Mouse (Mus musculus) embryonic stem cell, embryonic (primary cell): ENCODE data around the gene Ephb2.

Experiments used
- CTCF ChIA-PET, 4 experiments: fragments of 300-600 bp in 2 of 4; fragments of 350-600 bp in 2 of 4; sonication (Branson Sonifier 250); formaldehyde crosslinking; loops; one replicate each; lab custom pipeline; 2022; ENCODE audit warnings: inconsistent platforms in 2 of 4; lab: Charles Lee
- POLR2A ChIA-PET, 4 experiments: fragments of 300-600 bp in 2 of 4; fragments of 350-600 bp in 2 of 4; sonication (Branson Sonifier 250); formaldehyde crosslinking; loops; one replicate each; lab custom pipeline; 2022; ENCODE audit warnings: antibody characterized with exemption in 4 of 4, inconsistent platforms in 1 of 4; lab: Charles Lee

Ephb2 gene

GRCm38 (mm10) chr4:136631237-136631994 is 204.4 kb downstream of the Ephb2 start:
- CTCF ChIA-PET: interaction anchor here in 2 of 4 experiments (0.7 to 1.6 kb wide), 2 partner anchors 10 to 226 kb away, joined by 3 to 5 read pairs; no protein-coding TSS in a partner anchor

GRCm38 (mm10) chr4:136626590-136626989 is 209.2 kb downstream of the Ephb2 start:
- CTCF ChIA-PET: interaction anchor here in 2 of 4 experiments (0.5 to 1.4 kb wide), 3 partner anchors 7 to 61 kb away, joined by 3 to 4 read pairs (median 3); no protein-coding TSS in a partner anchor
- POLR2A ChIA-PET: no interaction called here

More at GRCm38 (mm10) chr4:136631237-136631994, 204.4 kb downstream of the Ephb2 start:
- POLR2A ChIA-PET: interaction anchor here in 3 of 4 experiments (0.5 to 0.7 kb wide), 5 partner anchors 87 to 712 kb away, joined by 3 to 5 read pairs (median 3); no protein-coding TSS in a partner anchor

- POLR2A ChIA-PET: interaction anchor here in 3 of 4 experiments (0.9 to 1.6 kb wide), 6 partner anchors 12 to 208 kb away, joined by 3 to 4 read pairs (median 4); partner anchors contain the start of genes Luzp1 (in 1 of the 3) and Tex46 (in 1 of the 3)
- CTCF ChIA-PET: interaction anchor here (0.5 to 2.4 kb wide), 25 partner anchors 9 to 465 kb away, joined by 3 to 10 read pairs (median 4); partner anchors contain the start of gene Kdm1a (in 1 of the 4)
These were observed 213.4 kb downstream of the Ephb2 start, which contains the start of gene Lactbl1 for GRCm38 (mm10) chr4:136622388-136622787. TSS of gene Lactbl1 (plus strand) at chr4:136622621.

- ChIA-PET POLR2A (interaction anchor here in 3 of 4 experiments (0.9 to 1.6 kb wide), 10 partner anchors 11 to 208 kb away, joined by 3 to 5 read pairs (median 4); partner anchors contain the start of genes Luzp1 (in 1 of the 3) and Tex46 (in 1 of the 3)), CTCF (interaction anchor here (0.6 to 2.4 kb wide), 74 partner anchors 9 to 1855 kb away, joined by 3 to 11 read pairs (median 4); partner anchors contain the start of genes Kdm1a (in 2 of the 4), Asap3 (in 1 of the 4) and Htr1d (in 1 of the 4))
These were observed 213.8 kb downstream of the Ephb2 start for GRCm38 (mm10) chr4:136621956-136622355.

- CTCF ChIA-PET: interaction anchor here (0.6 to 2.4 kb wide), 76 partner anchors 9 to 1854 kb away, joined by 3 to 11 read pairs (median 4); partner anchors contain the start of genes Kdm1a (in 2 of the 4), Asap3 (in 1 of the 4) and Htr1d (in 1 of the 4)
- POLR2A ChIA-PET: interaction anchor here (0.6 to 1.6 kb wide), 9 partner anchors 11 to 304 kb away, joined by 3 to 5 read pairs (median 4); partner anchors contain the start of gene Tex46 (in 1 of the 4)
These were observed 214.5 kb downstream of the Ephb2 start for GRCm38 (mm10) chr4:136621336-136621735.

GRCm38 (mm10) chr4:136613657-136614056 is 222.1 kb downstream of the Ephb2 start:
- ChIA-PET POLR2A (interaction anchor here in 3 of 4 experiments (0.6 to 1.3 kb wide), 6 partner anchors 31 to 647 kb away, joined by 3 to 4 read pairs (median 3); no protein-coding TSS in a partner anchor), CTCF (interaction anchor here in 1 of 4 experiments (1.5 to 1.7 kb wide), 2 partner anchors 9 to 11 kb away, joined by 4 to 5 read pairs; partner anchors contain the start of genes Kdm1a and Lactbl1)

GRCm38 (mm10) chr4:136610387-136610856 is 225.4 kb downstream of the Ephb2 start, which contains the start of gene Tex46:
TSS of gene Tex46 (plus strand) at chr4:136610437.
- POLR2A ChIA-PET: interaction anchor here in 3 of 4 experiments (0.6 to 1.7 kb wide), 9 partner anchors 11 to 734 kb away, joined by 3 to 6 read pairs (median 3); no protein-coding TSS in a partner anchor
- CTCF ChIA-PET: interaction anchor here in 3 of 4 experiments (0.6 kb wide), 3 partner anchors 56 to 960 kb away, joined by 3 read pairs; no protein-coding TSS in a partner anchor

- POLR2A ChIA-PET: interaction anchor here (0.6 to 7.8 kb wide), 26 partner anchors 8 to 634 kb away, joined by 3 to 82 read pairs (median 4); partner anchors contain the start of genes Lactbl1 (in 1 of the 4) and Luzp1 (in 1 of the 4)
These were observed 229.9 kb downstream of the Ephb2 start for GRCm38 (mm10) chr4:136605756-136606485.

GRCm38 (mm10) chr4:136602568-136602967 is 233.2 kb downstream of the Ephb2 start, which contains the start of gene Kdm1a:
TSS of gene Kdm1a (minus strand) at chr4:136602723.
- CTCF ChIA-PET: interaction anchor here in 2 of 4 experiments (0.6 to 1.8 kb wide), 8 partner anchors 11 to 373 kb away, joined by 3 to 9 read pairs (median 4); partner anchors contain the start of gene Lactbl1 (in 1 of the 2)
- POLR2A ChIA-PET: interaction anchor here (0.6 to 7.8 kb wide), 19 partner anchors 10 to 568 kb away, joined by 3 to 82 read pairs (median 4); partner anchors contain the start of gene 6030445D17Rik (in 2 of the 4)

More at GRCm38 (mm10) chr4:136605756-136606485, 229.9 kb downstream of the Ephb2 start:
- CTCF ChIA-PET: interaction anchor here in 2 of 4 experiments (0.7 to 1.8 kb wide), 3 partner anchors 12 to 345 kb away, joined by 3 to 8 read pairs (median 4); no protein-coding TSS in a partner anchor

GRCm38 (mm10) chr4:136602018-136602554 is 233.7 kb downstream of the Ephb2 start:
- ChIA-PET CTCF (interaction anchor here in 3 of 4 experiments (0.6 to 1.8 kb wide), 10 partner anchors 10 to 373 kb away, joined by 3 to 9 read pairs (median 3); partner anchors contain the start of gene Lactbl1 (in 1 of the 3)), POLR2A (interaction anchor here (0.6 to 7.8 kb wide), 26 partner anchors 9 to 567 kb away, joined by 3 to 82 read pairs (median 4); partner anchors contain the start of genes 6030445D17Rik (in 3 of the 4) and Luzp1 (in 1 of the 4))

GRCm38 (mm10) chr4:136601476-136601875 is 234.3 kb downstream of the Ephb2 start:
- ChIA-PET CTCF (interaction anchor here in 3 of 4 experiments (0.7 to 1.8 kb wide), 4 partner anchors 10 to 21 kb away, joined by 3 to 9 read pairs (median 3); partner anchors contain the start of gene Lactbl1 (in 1 of the 3)), POLR2A (interaction anchor here in 3 of 4 experiments (0.6 to 7.8 kb wide), 16 partner anchors 9 to 177 kb away, joined by 3 to 82 read pairs (median 4); partner anchors contain the start of genes 6030445D17Rik (in 1 of the 3) and Luzp1 (in 1 of the 3))

GRCm38 (mm10) chr4:136600536-136600935 is 235.3 kb downstream of the Ephb2 start:
- CTCF ChIA-PET: interaction anchor here (0.6 to 1.3 kb wide), 9 partner anchors 17 to 38 kb away, joined by 3 to 4 read pairs (median 3); no protein-coding TSS in a partner anchor
- POLR2A ChIA-PET: interaction anchor here in 3 of 4 experiments (0.6 to 7.8 kb wide), 14 partner anchors 8 to 176 kb away, joined by 3 to 82 read pairs (median 5); partner anchors contain the start of gene Luzp1 (in 2 of the 3)

GRCm38 (mm10) chr4:136599869-136600268 is 235.9 kb downstream of the Ephb2 start:
- ChIA-PET POLR2A (interaction anchor here in 3 of 4 experiments (0.6 to 7.8 kb wide), 13 partner anchors 8 to 314 kb away, joined by 3 to 82 read pairs (median 4); partner anchors contain the start of gene Luzp1 (in 1 of the 3)), CTCF (interaction anchor here in 3 of 4 experiments (0.7 to 1.1 kb wide), 8 partner anchors 16 to 196 kb away, joined by 3 to 4 read pairs (median 3); no protein-coding TSS in a partner anchor)

GRCm38 (mm10) chr4:136598268-136598876 is 237.4 kb downstream of the Ephb2 start:
- CTCF ChIA-PET: interaction anchor here in 2 of 4 experiments (0.5 to 1.7 kb wide), 4 partner anchors 11 to 181 kb away, joined by 3 to 4 read pairs (median 3); no protein-coding TSS in a partner anchor

More at GRCm38 (mm10) chr4:136598268-136598876, 237.4 kb downstream of the Ephb2 start:
- POLR2A ChIA-PET: interaction anchor here in 3 of 4 experiments (0.6 to 2.0 kb wide), 16 partner anchors 7 to 309 kb away, joined by 3 to 6 read pairs (median 4); partner anchors contain the start of genes 6030445D17Rik (in 1 of the 3) and Luzp1 (in 1 of the 3)
